Mouse (Mus musculus): ENCODE results near the gene Nme3. TPM values are rescaled to one million over a fixed set of nuclear protein-coding genes. Genes with fewer than 3 reads are reported as not detected.
"Not testable (repeated sequence)": the region's sequence is repeated elsewhere in the genome, so short reads cannot be mapped to it uniquely, and the experiment has no call there.

The Nme3 gene
- polyA plus RNA-seq, 1 experiment from 2014 or later, result 84.6 TPM

- Histone ChIP-seq H3K36me3 (ENCODE audit: control insufficient read depth, insufficient read depth, low read length) (peaks cover 9% of the 10 kb centered on the region), H3K27ac (ENCODE audit: low read depth, low read length) (no peak overlapping the region), H3K27me3 (ENCODE audit: control insufficient read depth, insufficient read depth, low read length) (no peaks in the 10 kb centered on the region), H3K9ac (ENCODE audit: low read depth, low read length) (peak overlapping the region; percentile 83; the same call in 1 of the 2 replicates), H3K4me1 (ENCODE audit: control insufficient read depth, insufficient read depth, low read length) (peaks cover 17% of the 10 kb centered on the region), H3K4me2 (replicated peaks; ENCODE audit: low read depth, low read length) (peak overlapping the region; percentile 76), H3K4me3 (ENCODE audit: low read length) (peak overlapping the region; percentile 99), H3K9me3 (ENCODE audit: control insufficient read depth, low read length) (no peaks in the 10 kb centered on the region)
- no peak for ATAC-seq (ENCODE audit: low FRiP score, low TSS enrichment)
These were observed 39.4 kb downstream of the Nme3 start for GRCm38 (mm10) chr17:24935666-24936065.

- ATAC-seq (ENCODE audit: low FRiP score, low TSS enrichment), result peak; percentile 97
- no peaks in the 10 kb centered on the region for H3K27me3 ChIP-seq (ENCODE audit: control insufficient read depth, insufficient read depth, low read length)
- peak within 1 kb of the TSS; percentile 76 for H3K4me2 ChIP-seq (replicated peaks; ENCODE audit: low read depth, low read length)
- under 1% methylated on average over 69 of the region's 78 CpGs for WGBS
- peak within 1 kb of the TSS; percentile 99 for H3K4me3 ChIP-seq (ENCODE audit: low read length)
- peak within 1 kb of the TSS; percentile 83 for H3K9ac ChIP-seq (ENCODE audit: low read depth, low read length)
- H3K27ac ChIP-seq (ENCODE audit: low read depth, low read length), result peak within 1 kb of the TSS; percentile 81; the same call in 1 of the 2 replicates
- no peaks in the 10 kb centered on the region for H3K9me3 ChIP-seq (ENCODE audit: control insufficient read depth, low read length)
- peaks cover 9% of the 10 kb centered on the region for H3K36me3 ChIP-seq (ENCODE audit: control insufficient read depth, insufficient read depth, low read length)
- H3K4me1 ChIP-seq (ENCODE audit: control insufficient read depth, insufficient read depth, low read length), result peaks cover 17% of the 10 kb centered on the region
These were observed 40.2 kb downstream of the Nme3 start, which contains the start of gene Mapk8ip3 for GRCm38 (mm10) chr17:24936259-24937237. Mapk8ip3 (minus strand) TSS chr17:24936977.

- no peaks in the 10 kb centered on the region for H3K9me3 ChIP-seq (ENCODE audit: control insufficient read depth, low read length)
- H3K27ac ChIP-seq (ENCODE audit: low read depth, low read length), result peak overlapping the region; percentile 81; the same call in 1 of the 2 replicates
- 51% methylated on average over 6 of the region's 6 CpGs for WGBS
- H3K9ac ChIP-seq (ENCODE audit: low read depth, low read length), result peak overlapping the region; percentile 83
- peak overlapping the region; percentile 99 for H3K4me3 ChIP-seq (ENCODE audit: low read length)
- ATAC-seq (ENCODE audit: low FRiP score, low TSS enrichment), result no peak
- peaks cover 17% of the 10 kb centered on the region for H3K4me1 ChIP-seq (ENCODE audit: control insufficient read depth, insufficient read depth, low read length)
- peak overlapping the region; percentile 76 for H3K4me2 ChIP-seq (replicated peaks; ENCODE audit: low read depth, low read length)
- peaks cover 9% of the 10 kb centered on the region for H3K36me3 ChIP-seq (ENCODE audit: control insufficient read depth, insufficient read depth, low read length)
- no peaks in the 10 kb centered on the region for H3K27me3 ChIP-seq (ENCODE audit: control insufficient read depth, insufficient read depth, low read length)
These were observed 41.0 kb downstream of the Nme3 start for GRCm38 (mm10) chr17:24937266-24937665.

GRCm38 (mm10) chr17:24942453-24942852 is 46.2 kb downstream of the Nme3 start:
- H3K4me2 ChIP-seq (replicated peaks; ENCODE audit: low read depth, low read length); H3K27me3 ChIP-seq (ENCODE audit: control insufficient read depth, insufficient read depth, low read length); H3K4me1 ChIP-seq (ENCODE audit: control insufficient read depth, insufficient read depth, low read length); H3K27ac ChIP-seq (ENCODE audit: low read depth, low read length); H3K4me3 ChIP-seq (ENCODE audit: low read length); ATAC-seq (ENCODE audit: low FRiP score, low TSS enrichment); H3K9ac ChIP-seq (ENCODE audit: low read depth, low read length); H3K9me3 ChIP-seq (ENCODE audit: control insufficient read depth, low read length): not testable (repeated sequence)
- H3K36me3 ChIP-seq (ENCODE audit: control insufficient read depth, insufficient read depth, low read length), result peaks cover 42% of the 10 kb centered on the region
- 22% methylated on average over 2 of the region's 2 CpGs for WGBS

GRCm38 (mm10) chr17:24943036-24943435 is 46.7 kb downstream of the Nme3 start:
- ATAC-seq (ENCODE audit: low FRiP score, low TSS enrichment), result no peak
- Histone ChIP-seq H3K4me2 (replicated peaks; ENCODE audit: low read depth, low read length) (no peak overlapping the region), H3K4me3 (ENCODE audit: low read length) (no peak overlapping the region), H3K27me3 (ENCODE audit: control insufficient read depth, insufficient read depth, low read length) (no peaks in the 10 kb centered on the region), H3K9ac (ENCODE audit: low read depth, low read length) (no peak overlapping the region), H3K4me1 (ENCODE audit: control insufficient read depth, insufficient read depth, low read length) (no peaks in the 10 kb centered on the region), H3K9me3 (ENCODE audit: control insufficient read depth, low read length) (no peaks in the 10 kb centered on the region), H3K36me3 (ENCODE audit: control insufficient read depth, insufficient read depth, low read length) (peaks cover 47% of the 10 kb centered on the region), H3K27ac (ENCODE audit: low read depth, low read length) (no peak overlapping the region)
- 92% methylated on average over 7 of the region's 7 CpGs for WGBS

- H3K27me3 ChIP-seq (ENCODE audit: control insufficient read depth, insufficient read depth, low read length); H3K4me2 ChIP-seq (replicated peaks; ENCODE audit: low read depth, low read length); H3K9me3 ChIP-seq (ENCODE audit: control insufficient read depth, low read length); H3K4me1 ChIP-seq (ENCODE audit: control insufficient read depth, insufficient read depth, low read length); H3K4me3 ChIP-seq (ENCODE audit: low read length); ATAC-seq (ENCODE audit: low FRiP score, low TSS enrichment); H3K27ac ChIP-seq (ENCODE audit: low read depth, low read length); H3K9ac ChIP-seq (ENCODE audit: low read depth, low read length): not testable (repeated sequence)
- peaks cover 53% of the 10 kb centered on the region for H3K36me3 ChIP-seq (ENCODE audit: control insufficient read depth, insufficient read depth, low read length)
- WGBS, result 95% methylated on average over 1 of the region's 1 CpGs
These were observed 47.3 kb downstream of the Nme3 start for GRCm38 (mm10) chr17:24943589-24943988.

Other genes starting within 250 kb of the Nme3 start
- 86.1 and 95.5 TPM in 2 replicates for gene Slc9a3r2, start 246.2 kb upstream of the Nme3 start, polyA plus RNA-seq (2014; fragmentation: Nextera tagmentation; extraction: Ambion mirVana)
- 0.66 TPM in 1 of 2 replicates, not detected in the other for gene Npw, start 238.0 kb upstream of the Nme3 start, polyA plus RNA-seq (2014; fragmentation: Nextera tagmentation; extraction: Ambion mirVana)
- gene Zfp598, start 226.8 kb upstream of the Nme3 start, polyA plus RNA-seq (2014; fragmentation: Nextera tagmentation; extraction: Ambion mirVana), result 25.3 and 34.4 TPM in 2 replicates
- 1.0 and 1.2 TPM in 2 replicates for gene Syngr3, start 206.5 kb upstream of the Nme3 start, polyA plus RNA-seq (2014; fragmentation: Nextera tagmentation; extraction: Ambion mirVana)
- 48.1 and 54.4 TPM in 2 replicates for gene Gfer, start 200.3 kb upstream of the Nme3 start, polyA plus RNA-seq (2014; fragmentation: Nextera tagmentation; extraction: Ambion mirVana)
- gene Noxo1, start 200.3 kb upstream of the Nme3 start, polyA plus RNA-seq (2014; fragmentation: Nextera tagmentation; extraction: Ambion mirVana), result 3.1 and 3.5 TPM in 2 replicates
- 64.8 and 105 TPM in 2 replicates for gene Tbl3, start 188.8 kb upstream of the Nme3 start, polyA plus RNA-seq (2014; fragmentation: Nextera tagmentation; extraction: Ambion mirVana)
- 0.62 TPM in 1 of 2 replicates, not detected in the other for gene Rnf151, start 178.4 kb upstream of the Nme3 start, polyA plus RNA-seq (2014; fragmentation: Nextera tagmentation; extraction: Ambion mirVana)
- 1,741 and 1,827 TPM in 2 replicates for gene Rps2, start 178.4 kb upstream of the Nme3 start, polyA plus RNA-seq (2014; fragmentation: Nextera tagmentation; extraction: Ambion mirVana)
- 225 and 229 TPM in 2 replicates for gene Ndufb10, start 172.0 kb upstream of the Nme3 start, polyA plus RNA-seq (2014; fragmentation: Nextera tagmentation; extraction: Ambion mirVana)
- gene Rpl3l, start 168.7 kb upstream of the Nme3 start, polyA plus RNA-seq (2014; fragmentation: Nextera tagmentation; extraction: Ambion mirVana), result not detected in 2 replicates
- gene Msrb1, start 159.9 kb upstream of the Nme3 start, polyA plus RNA-seq (2014; fragmentation: Nextera tagmentation; extraction: Ambion mirVana), result 35.2 and 39.0 TPM in 2 replicates
- 32.7 and 35.9 TPM in 2 replicates for gene Hs3st6, start 143.5 kb upstream of the Nme3 start, polyA plus RNA-seq (2014; fragmentation: Nextera tagmentation; extraction: Ambion mirVana)
- 0.19 TPM in 1 of 2 replicates, not detected in the other for gene Meiob, start 92.2 kb upstream of the Nme3 start, polyA plus RNA-seq (2014; fragmentation: Nextera tagmentation; extraction: Ambion mirVana)
- 46.6 and 55.4 TPM in 2 replicates for gene Hagh, start 56.4 kb upstream of the Nme3 start, polyA plus RNA-seq (2014; fragmentation: Nextera tagmentation; extraction: Ambion mirVana)
- 30.4 and 34.1 TPM in 2 replicates for gene Fahd1, start 46.1 kb upstream of the Nme3 start, polyA plus RNA-seq (2014; fragmentation: Nextera tagmentation; extraction: Ambion mirVana)
- gene Igfals, start 30.5 kb upstream of the Nme3 start, polyA plus RNA-seq (2014; fragmentation: Nextera tagmentation; extraction: Ambion mirVana), result 0.49 and 1.0 TPM in 2 replicates
- 57.1 and 61.8 TPM in 2 replicates for gene Nubp2, start 10.2 kb upstream of the Nme3 start, polyA plus RNA-seq (2014; fragmentation: Nextera tagmentation; extraction: Ambion mirVana)
- gene Spsb3, start 9.9 kb upstream of the Nme3 start, polyA plus RNA-seq (2014; fragmentation: Nextera tagmentation; extraction: Ambion mirVana), result 32.1 and 36.8 TPM in 2 replicates
- 18.2 and 25.2 TPM in 2 replicates for gene Eme2, start 1.4 kb upstream of the Nme3 start, polyA plus RNA-seq (2014; fragmentation: Nextera tagmentation; extraction: Ambion mirVana)
- 102 and 111 TPM in 2 replicates for gene Mrps34, start 1.4 kb upstream of the Nme3 start, polyA plus RNA-seq (2014; fragmentation: Nextera tagmentation; extraction: Ambion mirVana)
- gene Mapk8ip3, start 40.5 kb downstream of the Nme3 start, polyA plus RNA-seq (2014; fragmentation: Nextera tagmentation; extraction: Ambion mirVana), result 23.9 and 31.8 TPM in 2 replicates
- gene Jpt2, start 64.2 kb downstream of the Nme3 start, polyA plus RNA-seq (2014; fragmentation: Nextera tagmentation; extraction: Ambion mirVana), result 131 and 155 TPM in 2 replicates
- 8.5 and 11.6 TPM in 2 replicates for gene Cramp1l, start 119.3 kb downstream of the Nme3 start, polyA plus RNA-seq (2014; fragmentation: Nextera tagmentation; extraction: Ambion mirVana)
- 15.5 and 23.6 TPM in 2 replicates for gene Ift140, start 119.6 kb downstream of the Nme3 start, polyA plus RNA-seq (2014; fragmentation: Nextera tagmentation; extraction: Ambion mirVana)
- 15.9 and 18.4 TPM in 2 replicates for gene Tmem204, start 187.1 kb downstream of the Nme3 start, polyA plus RNA-seq (2014; fragmentation: Nextera tagmentation; extraction: Ambion mirVana)
- 34.9 and 44.8 TPM in 2 replicates for gene Telo2, start 219.5 kb downstream of the Nme3 start, polyA plus RNA-seq (2014; fragmentation: Nextera tagmentation; extraction: Ambion mirVana)
- not detected in 2 replicates for gene Ptx4, start 224.3 kb downstream of the Nme3 start, polyA plus RNA-seq (2014; fragmentation: Nextera tagmentation; extraction: Ambion mirVana)
- gene Clcn7, start 236.9 kb downstream of the Nme3 start, polyA plus RNA-seq (2014; fragmentation: Nextera tagmentation; extraction: Ambion mirVana), result 10.3 and 21.4 TPM in 2 replicates